Mouse (Mus musculus) heart, postnatal 0 days (tissue): ENCODE measurements around the gene Wdfy1.

ENCODE experiments used
- CTCF ChIP-seq: IDR thresholded peaks from 2 replicates; pipeline ENCODE4 v1.5.1; 2016; ENCODE audit warnings: antibody characterized with exemption, control low read depth, low read depth
- EP300 ChIP-seq: IDR thresholded peaks from 2 replicates; pipeline ENCODE4 v1.6.1; 2016; ENCODE audit warnings: antibody characterized with exemption, low read depth

- TF ChIP-seq CTCF, result no peak
- TF ChIP-seq EP300, result no peak
Measured at GRCm38 (mm10) chr1:79697382-79697781, 78.6 kb downstream of the Wdfy1 start.
